Mouse (Mus musculus) thymus, adult 2 months (tissue): ENCODE results near the gene Ifnab.

Experiments
- CTCF ChIP-seq: fragments of 200-500 bp; IDR thresholded peaks from 2 replicates; pipeline ENCODE4 v1.5.1; 2012; ENCODE audit warnings: mild to moderate bottlenecking, control low read depth, low read length, moderate library complexity, borderline replicate concordance; ENCODE audit not compliant: control insufficient read depth, poor library complexity, insufficient read depth; ENCODE audit errors: extremely low read depth
- POLR2A ChIP-seq: fragments of 200-500 bp; IDR thresholded peaks from 2 replicates; pipeline ENCODE4 v1.6.1; 2012; ENCODE audit warnings: mild to moderate bottlenecking, low read length, control low read depth, moderate library complexity; ENCODE audit not compliant: control insufficient read depth, poor library complexity, insufficient read depth; ENCODE audit errors: extremely low read depth

- peak; percentile 71 for TF ChIP-seq POLR2A
- TF ChIP-seq CTCF, result peak; percentile 38; the same call in 1 of the 2 replicates
Measured at GRCm38 (mm10) chr4:88721791-88722721, 30.9 kb upstream of the Ifnab start, which contains the start of the genes Gm26566 and Klhl9.
